Mouse (Mus musculus): ENCODE data around the gene Sun1. TPM values are rescaled to one million over a fixed set of nuclear protein-coding genes. Genes with fewer than 3 reads are reported as not detected.

Sun1 gene
- total RNA-seq (2021) = 10 to 100 TPM; 43.5 to 44.8 TPM

GRCm38 (mm10) chr5:139199995-139200769 is at the start of gene Sun1:
Gene Sun1, plus strand, starts transcription at chr5:139200637.
- intact Hi-C loops (cut with DNase I) = loop anchor here (5.0 kb wide), 1 partner anchor 52 kb away; the partner anchor contains the start of gene Get4
- DNase-seq = peak; percentile 99

- intact Hi-C loops (cut with DNase I) = no loop called here
- no peak for DNase-seq
Measured at GRCm38 (mm10) chr5:139160899-139161298, 39.5 kb upstream of the Sun1 start.

- DNase-seq = no peak
- intact Hi-C loops (cut with DNase I) = no loop called here
Measured at GRCm38 (mm10) chr5:139161632-139162031, 38.8 kb upstream of the Sun1 start.

GRCm38 (mm10) chr5:139166781-139167361 is 33.6 kb upstream of the Sun1 start:
- DNase-seq = no peak
- intact Hi-C loops (cut with DNase I) = no loop called here

GRCm38 (mm10) chr5:139167548-139167947 is 32.9 kb upstream of the Sun1 start:
- intact Hi-C loops (cut with DNase I) = no loop called here
- DNase-seq = no peak

GRCm38 (mm10) chr5:139171929-139172328 is 28.5 kb upstream of the Sun1 start:
- intact Hi-C loops (cut with DNase I) = no loop called here

GRCm38 (mm10) chr5:139174141-139174540 is 26.3 kb upstream of the Sun1 start:
- intact Hi-C loops (cut with DNase I) = no loop called here
- no peak for DNase-seq

More at GRCm38 (mm10) chr5:139171929-139172328, 28.5 kb upstream of the Sun1 start:
- no peak for DNase-seq

- peak; percentile 54 to 69 for DNase-seq
- intact Hi-C loops (cut with DNase I) = loop anchor here (5.0 kb wide), 2 partner anchors 58 to 158 kb away; no protein-coding TSS in a partner anchor
Measured at GRCm38 (mm10) chr5:139174556-139175547, 25.6 kb upstream of the Sun1 start.

- intact Hi-C loops (cut with DNase I) = loop anchor here (1.0 to 5.0 kb wide), 5 partner anchors 62 to 331 kb away; no protein-coding TSS in a partner anchor
Measured at GRCm38 (mm10) chr5:139178895-139179631, 21.4 kb upstream of the Sun1 start.

GRCm38 (mm10) chr5:139183131-139183530 is 17.3 kb upstream of the Sun1 start:
- intact Hi-C loops (cut with DNase I) = no loop called here
- DNase-seq = no peak

More at GRCm38 (mm10) chr5:139178895-139179631, 21.4 kb upstream of the Sun1 start:
- peak; percentile 77 to 88 for DNase-seq

GRCm38 (mm10) chr5:139183601-139184000 is 16.8 kb upstream of the Sun1 start:
- intact Hi-C loops (cut with DNase I) = no loop called here
- DNase-seq = no peak

GRCm38 (mm10) chr5:139184897-139185296 is 15.5 kb upstream of the Sun1 start:
- no peak for DNase-seq
- intact Hi-C loops (cut with DNase I) = no loop called here

GRCm38 (mm10) chr5:139189726-139190125 is 10.7 kb upstream of the Sun1 start:
- intact Hi-C loops (cut with DNase I) = no loop called here

GRCm38 (mm10) chr5:139190958-139191357 is 9.5 kb upstream of the Sun1 start:
- intact Hi-C loops (cut with DNase I) = no loop called here
- DNase-seq = no peak

More at GRCm38 (mm10) chr5:139189726-139190125, 10.7 kb upstream of the Sun1 start:
- no peak for DNase-seq

- intact Hi-C loops (cut with DNase I) = no loop called here
- DNase-seq = no peak
Measured at GRCm38 (mm10) chr5:139198779-139199178, 1.7 kb upstream of the Sun1 start.

GRCm38 (mm10) chr5:139199636-139199994 is 822 bp upstream of the Sun1 start:
- intact Hi-C loops (cut with DNase I) = no loop called here
- no peak for DNase-seq

GRCm38 (mm10) chr5:139200770-139201569 is 533 bp downstream of the Sun1 start:
- DNase-seq = peak in 1 of 2 experiments; percentile 19
- intact Hi-C loops (cut with DNase I) = loop anchor here (5.0 kb wide), 1 partner anchor 51 kb away; the partner anchor contains the start of gene Get4

- intact Hi-C loops (cut with DNase I) = loop anchor here (5.0 kb wide), 1 partner anchor 50 kb away; the partner anchor contains the start of gene Get4
- DNase-seq = no peak
Measured at GRCm38 (mm10) chr5:139202127-139202526, 1.7 kb downstream of the Sun1 start.

GRCm38 (mm10) chr5:139203312-139203711 is 2.9 kb downstream of the Sun1 start:
- DNase-seq = no peak
- intact Hi-C loops (cut with DNase I) = loop anchor here (5.0 kb wide), 1 partner anchor 49 kb away; the partner anchor contains the start of gene Get4
